Mouse (Mus musculus): ENCODE data around the gene Slc5a11. TPM values are rescaled to one million over a fixed set of nuclear protein-coding genes. Genes with fewer than 3 reads are reported as not detected.

Slc5a11 gene
- polyA plus RNA-seq, 1 experiment from 2014 or later, result 1.2 TPM

DNA sequence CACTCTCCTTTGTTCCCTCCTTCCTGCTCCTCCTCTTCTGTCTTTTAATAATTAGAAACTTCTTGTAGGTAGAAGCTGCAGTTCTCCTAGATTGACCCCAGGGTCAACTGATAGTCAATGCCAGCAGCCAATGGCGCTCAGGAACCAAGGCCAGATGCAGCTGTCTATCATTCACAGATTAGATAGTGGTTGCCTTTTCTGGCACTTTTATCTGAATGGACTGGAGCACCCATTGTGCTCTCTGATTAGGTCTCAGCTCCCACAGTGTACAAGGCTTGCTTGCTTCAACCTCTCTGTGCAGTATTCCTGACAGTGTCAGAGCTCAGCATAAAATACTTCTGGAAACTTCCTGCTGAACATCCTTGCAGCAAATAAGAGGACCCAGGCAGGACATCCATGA is 30.3 kb downstream of the Slc5a11 start:
- WGBS, result 87% methylated on average over 1 of the region's 1 CpGs
- H3K36me3 ChIP-seq (ENCODE audit: control insufficient read depth, insufficient read depth, low read length), result no peaks in the 10 kb centered on the region
- H3K4me2 ChIP-seq (ENCODE audit: low read length), result no peak overlapping the region
- no peaks in the 10 kb centered on the region for H3K27me3 ChIP-seq (ENCODE audit: control insufficient read depth, insufficient read depth, low read length)
- H3K27ac ChIP-seq (replicated peaks; ENCODE audit: low read depth, low read length), result no peak overlapping the region
- ATAC-seq (ENCODE audit: low FRiP score, low TSS enrichment) (no peak), DNase-seq (no peak)
- H3K9ac ChIP-seq (replicated peaks; ENCODE audit: low read length), result no peak overlapping the region
- H3K4me3 ChIP-seq (replicated peaks; ENCODE audit: low read depth, low read length), result no peak overlapping the region
- H3K4me1 ChIP-seq (ENCODE audit: control insufficient read depth, insufficient read depth, low read length), result no peaks in the 10 kb centered on the region
- no peaks in the 10 kb centered on the region for H3K9me3 ChIP-seq (ENCODE audit: control insufficient read depth, low read length)

DNA sequence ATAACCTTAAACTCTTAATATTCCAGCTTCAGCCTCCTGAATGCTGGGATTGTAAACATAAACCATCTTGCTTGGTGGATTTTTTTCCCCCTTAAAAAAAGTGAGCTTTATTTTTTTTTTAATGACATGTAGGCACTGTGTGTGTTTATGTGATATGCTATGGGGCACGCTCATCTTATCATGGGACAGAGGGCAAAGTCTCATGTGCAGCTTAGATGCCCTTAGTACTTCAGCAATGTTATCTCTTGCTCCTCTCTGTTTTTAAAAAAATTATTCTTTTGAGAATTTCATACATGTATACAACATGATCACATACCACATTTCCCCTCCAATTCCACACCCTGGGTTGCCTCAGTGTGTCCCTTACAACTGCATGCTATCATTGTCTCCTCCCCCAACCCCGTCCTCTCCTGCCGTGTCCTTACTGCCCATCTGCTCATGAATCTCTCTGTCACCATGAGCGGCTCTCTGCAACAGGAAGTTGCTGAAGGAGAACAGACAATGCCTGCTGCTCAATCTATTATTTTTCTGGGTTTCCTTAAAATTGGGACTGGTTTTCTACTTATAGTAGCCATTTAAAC is 32.0 kb downstream of the Slc5a11 start:
- WGBS, result 69% methylated on average over 4 of the region's 4 CpGs
- H3K27ac ChIP-seq (replicated peaks; ENCODE audit: low read depth, low read length), result no peak overlapping the region
- H3K4me2 ChIP-seq (ENCODE audit: low read length), result no peak overlapping the region
- no peaks in the 10 kb centered on the region for H3K27me3 ChIP-seq (ENCODE audit: control insufficient read depth, insufficient read depth, low read length)
- H3K36me3 ChIP-seq (ENCODE audit: control insufficient read depth, insufficient read depth, low read length), result no peaks in the 10 kb centered on the region
- ATAC-seq (ENCODE audit: low FRiP score, low TSS enrichment), result no peak
- no peaks in the 10 kb centered on the region for H3K9me3 ChIP-seq (ENCODE audit: control insufficient read depth, low read length)
- no peak overlapping the region for H3K4me3 ChIP-seq (replicated peaks; ENCODE audit: low read depth, low read length)
- H3K9ac ChIP-seq (replicated peaks; ENCODE audit: low read length), result no peak overlapping the region
- DNase-seq, result no peak
- no peaks in the 10 kb centered on the region for H3K4me1 ChIP-seq (ENCODE audit: control insufficient read depth, insufficient read depth, low read length)

DNA sequence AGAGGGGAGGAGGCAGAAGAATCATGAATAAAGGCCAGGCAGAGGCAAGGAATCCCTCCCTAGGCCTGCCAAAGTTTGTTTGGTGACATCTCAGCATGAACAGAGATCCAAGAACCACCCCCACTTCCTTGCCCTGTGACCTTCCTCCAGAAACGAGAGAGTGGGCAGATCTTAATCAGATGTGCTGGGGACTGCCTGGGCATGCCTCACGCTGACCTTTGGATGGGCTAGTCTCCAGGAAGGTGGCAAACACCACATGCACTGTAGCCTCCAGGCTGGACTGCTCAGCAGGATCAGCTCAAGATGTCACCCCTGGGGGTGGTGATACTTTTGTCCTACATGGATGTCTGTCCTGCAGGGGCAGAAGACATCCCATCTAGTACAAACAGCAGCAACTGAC is 33.6 kb downstream of the Slc5a11 start:
- H3K4me2 ChIP-seq (ENCODE audit: low read length), result no peak overlapping the region
- H3K9ac ChIP-seq (replicated peaks; ENCODE audit: low read length), result no peak overlapping the region
- no peaks in the 10 kb centered on the region for H3K9me3 ChIP-seq (ENCODE audit: control insufficient read depth, low read length)
- no peak for ATAC-seq (ENCODE audit: low FRiP score, low TSS enrichment)
- no peaks in the 10 kb centered on the region for H3K27me3 ChIP-seq (ENCODE audit: control insufficient read depth, insufficient read depth, low read length)
- H3K4me3 ChIP-seq (replicated peaks; ENCODE audit: low read depth, low read length), result no peak overlapping the region
- no peak for DNase-seq
- H3K4me1 ChIP-seq (ENCODE audit: control insufficient read depth, insufficient read depth, low read length), result no peaks in the 10 kb centered on the region
- no peaks in the 10 kb centered on the region for H3K36me3 ChIP-seq (ENCODE audit: control insufficient read depth, insufficient read depth, low read length)
- no peak overlapping the region for H3K27ac ChIP-seq (replicated peaks; ENCODE audit: low read depth, low read length)
- WGBS, result 68% methylated on average over 2 of the region's 2 CpGs

DNA sequence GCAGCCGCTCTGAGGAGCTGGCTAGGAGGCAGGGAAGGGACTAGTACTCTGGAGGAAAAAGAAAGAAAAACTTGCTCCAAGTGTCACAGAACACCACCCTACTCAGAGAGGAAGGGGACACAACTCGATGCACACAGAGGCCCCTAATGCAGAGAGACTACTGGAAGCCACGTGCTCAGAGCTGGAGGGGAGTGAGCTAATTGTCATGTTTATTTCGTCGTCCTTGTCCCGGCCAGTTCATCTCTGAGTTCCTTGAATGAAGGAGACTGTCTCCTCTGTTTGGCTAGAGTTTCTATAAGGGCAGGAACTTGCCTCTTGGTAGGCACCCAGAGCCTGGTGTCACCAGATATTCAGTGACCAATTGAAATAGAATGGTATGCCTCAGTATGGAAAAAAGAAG is 36.8 kb downstream of the Slc5a11 start:
- Histone ChIP-seq H3K9me3 (ENCODE audit: control insufficient read depth, low read length) (no peaks in the 10 kb centered on the region), H3K36me3 (ENCODE audit: control insufficient read depth, insufficient read depth, low read length) (no peaks in the 10 kb centered on the region), H3K4me2 (ENCODE audit: low read length) (no peak overlapping the region), H3K4me1 (ENCODE audit: control insufficient read depth, insufficient read depth, low read length) (no peaks in the 10 kb centered on the region), H3K27me3 (ENCODE audit: control insufficient read depth, insufficient read depth, low read length) (no peaks in the 10 kb centered on the region), H3K4me3 (replicated peaks; ENCODE audit: low read depth, low read length) (no peak overlapping the region), H3K27ac (replicated peaks; ENCODE audit: low read depth, low read length) (no peak overlapping the region), H3K9ac (replicated peaks; ENCODE audit: low read length) (no peak overlapping the region)
- no peak for DNase-seq
- 56% methylated on average over 6 of the region's 6 CpGs for WGBS
- no peak for ATAC-seq (ENCODE audit: low FRiP score, low TSS enrichment)

DNA sequence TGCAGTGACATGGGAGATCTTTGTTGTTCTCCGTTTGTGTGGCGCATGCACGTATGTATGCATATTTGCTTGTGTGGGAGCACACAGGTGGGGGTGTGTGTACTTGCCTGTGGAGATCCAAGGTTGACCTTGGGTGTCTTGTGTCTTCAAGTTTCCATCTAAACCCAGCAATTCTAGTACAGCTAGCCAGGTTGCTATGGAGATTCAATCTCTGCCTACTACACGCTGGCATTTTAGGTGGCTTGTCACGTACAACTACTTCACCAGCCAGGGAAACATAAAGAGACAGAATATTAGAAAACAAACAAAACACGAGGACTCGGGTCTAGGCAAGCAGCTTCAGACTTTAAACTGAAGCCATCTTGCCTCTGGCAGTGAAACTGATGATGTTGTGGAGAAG is 38.8 kb downstream of the Slc5a11 start:
- no peaks in the 10 kb centered on the region for H3K27me3 ChIP-seq (ENCODE audit: control insufficient read depth, insufficient read depth, low read length)
- DNase-seq (peak; percentile 22), ATAC-seq (ENCODE audit: low FRiP score, low TSS enrichment) (no peak)
- no peak overlapping the region for H3K4me3 ChIP-seq (replicated peaks; ENCODE audit: low read depth, low read length)
- no peaks in the 10 kb centered on the region for H3K4me1 ChIP-seq (ENCODE audit: control insufficient read depth, insufficient read depth, low read length)
- no peaks in the 10 kb centered on the region for H3K9me3 ChIP-seq (ENCODE audit: control insufficient read depth, low read length)
- no peak overlapping the region for H3K9ac ChIP-seq (replicated peaks; ENCODE audit: low read length)
- no peak overlapping the region for H3K27ac ChIP-seq (replicated peaks; ENCODE audit: low read depth, low read length)
- WGBS, result 67% methylated on average over 7 of the region's 7 CpGs
- H3K4me2 ChIP-seq (ENCODE audit: low read length), result no peak overlapping the region
- no peaks in the 10 kb centered on the region for H3K36me3 ChIP-seq (ENCODE audit: control insufficient read depth, insufficient read depth, low read length)

DNA sequence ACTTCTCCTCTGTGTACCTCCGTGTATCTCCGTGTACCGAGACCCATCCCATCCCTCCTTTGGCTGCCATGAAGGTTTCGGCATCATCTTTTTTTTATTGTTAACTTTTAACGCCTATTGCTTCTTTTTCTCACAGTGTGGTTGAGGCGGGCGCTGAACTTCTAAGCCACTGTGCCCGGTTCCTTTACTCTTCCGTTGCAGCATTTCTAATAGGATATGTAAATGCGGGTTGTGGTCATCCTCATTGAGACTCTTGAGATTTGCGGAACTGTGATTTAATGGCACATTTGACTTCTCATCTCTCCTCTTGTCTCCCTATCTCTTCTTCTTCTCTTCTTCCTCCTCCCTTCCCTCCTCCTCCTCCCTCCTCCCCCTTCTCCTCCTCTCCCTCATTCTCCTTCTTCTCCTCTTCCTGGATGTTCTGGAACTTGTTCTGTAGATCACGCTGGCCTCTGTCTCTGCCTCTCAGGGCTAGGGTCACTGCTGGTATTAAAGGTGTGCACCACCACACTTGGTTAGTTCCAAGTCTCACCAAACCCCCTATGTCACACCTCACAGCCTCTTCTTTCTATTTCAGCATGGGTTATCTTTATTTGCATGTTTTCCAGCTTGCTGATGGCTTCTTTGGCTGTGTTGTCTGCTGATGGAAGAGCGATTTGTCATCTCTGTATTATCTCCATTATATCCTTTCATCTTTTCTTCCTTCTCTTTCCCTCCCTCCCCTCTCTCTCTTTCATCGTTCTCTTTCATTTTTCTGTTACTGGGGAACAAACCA is 39.8 kb downstream of the Slc5a11 start:
- 90% methylated on average over 14 of the region's 14 CpGs for WGBS
- no peak overlapping the region for H3K4me2 ChIP-seq (ENCODE audit: low read length)
- DNase-seq (no peak), ATAC-seq (ENCODE audit: low FRiP score, low TSS enrichment) (no peak)
- H3K4me1 ChIP-seq (ENCODE audit: control insufficient read depth, insufficient read depth, low read length), result no peaks in the 10 kb centered on the region
- H3K9me3 ChIP-seq (ENCODE audit: control insufficient read depth, low read length), result no peaks in the 10 kb centered on the region
- H3K27me3 ChIP-seq (ENCODE audit: control insufficient read depth, insufficient read depth, low read length), result no peaks in the 10 kb centered on the region
- H3K27ac ChIP-seq (replicated peaks; ENCODE audit: low read depth, low read length), result no peak overlapping the region
- H3K36me3 ChIP-seq (ENCODE audit: control insufficient read depth, insufficient read depth, low read length), result no peaks in the 10 kb centered on the region
- H3K4me3 ChIP-seq (replicated peaks; ENCODE audit: low read depth, low read length), result no peak overlapping the region
- no peak overlapping the region for H3K9ac ChIP-seq (replicated peaks; ENCODE audit: low read length)

DNA sequence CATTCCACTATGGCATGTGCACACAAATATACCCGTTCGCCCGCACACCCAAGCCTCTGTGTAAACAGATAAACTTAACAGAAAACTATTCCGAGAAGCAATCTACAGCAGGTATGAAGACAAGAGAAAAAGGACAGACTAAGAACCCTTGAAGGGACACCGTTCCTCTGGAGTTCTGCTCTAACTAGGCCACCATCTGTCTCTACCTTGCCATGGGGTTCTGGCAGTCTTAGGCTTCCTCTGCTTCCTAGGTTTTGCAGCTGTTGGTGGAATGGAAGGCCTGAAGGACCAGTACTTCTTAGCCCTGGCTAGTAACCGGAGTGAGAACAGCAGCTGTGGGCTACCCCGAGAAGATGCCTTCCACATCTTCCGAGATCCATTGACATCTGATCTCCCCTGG is 43.5 kb downstream of the Slc5a11 start:
- ATAC-seq (ENCODE audit: low FRiP score, low TSS enrichment) (no peak), DNase-seq (no peak)
- H3K9me3 ChIP-seq (ENCODE audit: control insufficient read depth, low read length), result no peaks in the 10 kb centered on the region
- no peaks in the 10 kb centered on the region for H3K4me1 ChIP-seq (ENCODE audit: control insufficient read depth, insufficient read depth, low read length)
- WGBS, result 89% methylated on average over 8 of the region's 8 CpGs
- no peaks in the 10 kb centered on the region for H3K36me3 ChIP-seq (ENCODE audit: control insufficient read depth, insufficient read depth, low read length)
- H3K9ac ChIP-seq (replicated peaks; ENCODE audit: low read length), result no peak overlapping the region
- H3K27me3 ChIP-seq (ENCODE audit: control insufficient read depth, insufficient read depth, low read length), result no peaks in the 10 kb centered on the region
- H3K4me2 ChIP-seq (ENCODE audit: low read length), result no peak overlapping the region
- H3K4me3 ChIP-seq (replicated peaks; ENCODE audit: low read depth, low read length), result no peak overlapping the region
- H3K27ac ChIP-seq (replicated peaks; ENCODE audit: low read depth, low read length), result no peak overlapping the region

DNA sequence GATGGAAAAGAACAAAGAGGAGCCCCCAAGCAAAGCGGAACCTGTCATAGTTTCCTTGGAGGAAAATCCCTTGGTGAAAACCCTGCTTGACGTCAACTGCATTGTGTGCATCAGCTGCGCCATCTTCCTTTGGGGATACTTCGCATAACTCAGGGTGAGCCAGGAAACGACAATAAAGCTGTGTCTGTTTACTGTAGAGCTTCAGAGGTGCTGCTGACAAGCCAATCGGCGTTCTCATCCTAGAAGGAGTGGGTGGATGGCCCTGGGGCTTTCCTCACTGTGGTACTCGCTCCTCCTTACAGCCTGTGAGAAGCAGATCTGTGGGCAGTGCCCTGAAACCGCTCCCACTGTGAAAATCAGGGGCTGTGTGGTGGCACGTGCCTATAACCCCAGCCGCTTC is 58.5 kb downstream of the Slc5a11 start:
- Histone ChIP-seq H3K27me3 (ENCODE audit: control insufficient read depth, insufficient read depth, low read length) (no peaks in the 10 kb centered on the region), H3K4me2 (ENCODE audit: low read length) (no peak overlapping the region), H3K9ac (replicated peaks; ENCODE audit: low read length) (no peak overlapping the region), H3K36me3 (ENCODE audit: control insufficient read depth, insufficient read depth, low read length) (peaks cover 6% of the 10 kb centered on the region; the same call in 1 of the 2 replicates), H3K9me3 (ENCODE audit: control insufficient read depth, low read length) (no peaks in the 10 kb centered on the region), H3K27ac (replicated peaks; ENCODE audit: low read depth, low read length) (no peak overlapping the region), H3K4me1 (ENCODE audit: control insufficient read depth, insufficient read depth, low read length) (0 out of 2 replicates have a peak, but pooled peaks cover 4% of the 10 kb centered on the region), H3K4me3 (replicated peaks; ENCODE audit: low read depth, low read length) (no peak overlapping the region)
- ATAC-seq (ENCODE audit: low FRiP score, low TSS enrichment) (no peak), DNase-seq (peak; percentile 22)
- WGBS, result 52% methylated on average over 11 of the region's 11 CpGs

DNA sequence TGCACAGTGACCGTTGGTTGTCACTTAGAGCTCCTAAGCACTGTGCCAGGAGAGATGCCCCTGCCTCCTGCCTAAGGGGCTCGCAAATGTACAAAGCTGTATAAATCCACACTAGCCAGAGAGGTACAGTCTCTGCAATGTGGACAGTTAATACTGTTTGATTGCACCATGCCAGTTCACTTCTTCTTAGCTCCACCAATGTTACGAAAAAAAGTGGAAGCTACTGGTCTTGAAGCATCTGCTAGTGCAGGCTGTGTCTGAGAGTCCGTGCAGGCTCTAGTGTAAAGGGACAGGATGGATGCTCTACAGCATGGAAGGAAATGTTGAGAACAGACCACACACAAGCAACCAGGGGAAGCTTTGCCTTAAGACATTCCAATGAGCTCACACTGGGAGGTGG is 62.0 kb downstream of the Slc5a11 start:
- DNase-seq, result no peak
- WGBS, result 94% methylated on average over 4 of the region's 4 CpGs
- Histone ChIP-seq H3K4me1 (ENCODE audit: control insufficient read depth, insufficient read depth, low read length) (0 out of 2 replicates have a peak, but pooled peaks cover 4% of the 10 kb centered on the region), H3K27me3 (ENCODE audit: control insufficient read depth, insufficient read depth, low read length) (no peaks in the 10 kb centered on the region), H3K9me3 (ENCODE audit: control insufficient read depth, low read length) (no peaks in the 10 kb centered on the region), H3K9ac (replicated peaks; ENCODE audit: low read length) (no peak overlapping the region), H3K36me3 (ENCODE audit: control insufficient read depth, insufficient read depth, low read length) (peaks cover 27% of the 10 kb centered on the region), H3K27ac (replicated peaks; ENCODE audit: low read depth, low read length) (no peak overlapping the region), H3K4me2 (ENCODE audit: low read length) (no peak overlapping the region), H3K4me3 (replicated peaks; ENCODE audit: low read depth, low read length) (no peak overlapping the region)
- no peak for ATAC-seq (ENCODE audit: low FRiP score, low TSS enrichment)
